Mouse (Mus musculus): ENCODE data around the gene Rprd2. TPM values are rescaled to one million over a fixed set of nuclear protein-coding genes. Genes with fewer than 3 reads are reported as not detected.

Rprd2 gene
- total and polyA plus RNA-seq, 3 experiments, result 8.4 to 16.2 (median 12.5) TPM

GRCm38 (mm10) chr3:95754345-95755206, 64.1 kb downstream of the Rprd2 start (continued):
- TF ChIP-seq USF1 (IDR thresholded peaks at IDR 0.05; ENCODE audit: low read depth, low read length) (no peak), ZMIZ1 (IDR thresholded peaks at IDR 0.05; ENCODE audit: low read depth, low read length) (peak; percentile 87), ZC3H11A (IDR thresholded peaks at IDR 0.05; ENCODE audit: low read depth, low read length) (no peak), MYC (IDR thresholded peaks at IDR 0.05; ENCODE audit: low read depth, low read length) (peak; percentile 88), SIN3A (IDR thresholded peaks at IDR 0.05; ENCODE audit: low read length) (peak; percentile 90), ZKSCAN1 (IDR thresholded peaks at IDR 0.05; ENCODE audit: borderline replicate concordance, low read depth, low read length) (no peak), IRF4 (IDR thresholded peaks at IDR 0.05; ENCODE audit: low read depth, low read length) (peak; percentile 88; the same call in 1 of the 2 replicates), ZNF384 (IDR thresholded peaks at IDR 0.05; ENCODE audit: low read depth, low read length) (peak; percentile 31), UBTF (IDR thresholded peaks at IDR 0.05; ENCODE audit: low read depth, low read length) (0 out of 2 replicates have a peak, but pooled peaks have one; percentile 42), GABPA (IDR thresholded peaks at IDR 0.05; ENCODE audit: insufficient replicate concordance, low read depth, low read length) (no peak; the same call in 1 of the 2 replicates), TBP (conservative IDR thresholded peaks at IDR 0.05; ENCODE audit: low read depth, low read length) (peak; percentile 70), RAD21 (IDR thresholded peaks at IDR 0.05; ENCODE audit: low read depth, low read length) (no peak), RCOR1 (conservative IDR thresholded peaks at IDR 0.05; ENCODE audit: low read depth, low read length) (no peak), USF2 (conservative IDR thresholded peaks at IDR 0.05; ENCODE audit: low read depth, low read length) (no peak), MAZ (IDR thresholded peaks at IDR 0.05; ENCODE audit: low read depth, low read length) (peak; percentile 92), KAT2A (IDR thresholded peaks at IDR 0.05; ENCODE audit: insufficient replicate concordance, low read length) (peak; percentile 85; the same call in 1 of the 2 replicates)

GRCm38 (mm10) chr3:95752935-95753334, 65.7 kb downstream of the Rprd2 start:
- dilution Hi-C loops (cut with MboI; ENCODE audit: extremely low pct_ligation_motif_present, extremely low pct_unique_long_range_greater_than_20kb, low sequenced_read_pairs), result no loop called here

More at GRCm38 (mm10) chr3:95752935-95753334, 65.7 kb downstream of the Rprd2 start:
- no peak for DNase-seq (ENCODE audit: extremely low read depth)
- no peak overlapping the region for H3K4me3 ChIP-seq (replicated peaks in 1 of 3; ENCODE audit: low read depth in 2 of 3, low read length in 2 of 3, poor library complexity in 1 of 3)
- in situ Hi-C loops (cut with MboI; ENCODE audit: low pct_ligation_motif_present, low pct_unique_long_range_greater_than_20kb, low sequenced_read_pairs), result loop anchor here (25.0 kb wide), 1 partner anchor 241 kb away; no protein-coding TSS in a partner anchor
- no peak overlapping the region for H3K27ac ChIP-seq (ENCODE audit: insufficient read depth, low read depth)
- no peak overlapping the region for H3K4me2 ChIP-seq (ENCODE audit: insufficient read depth, low read depth, poor library complexity, severe bottlenecking)
- H3K9me3 ChIP-seq (replicated peaks; ENCODE audit: low read length), result no peaks in the 10 kb centered on the region
- no peak overlapping the region for H3K9ac ChIP-seq (ENCODE audit: insufficient read depth, low read depth)
- peaks cover 50 to 51% of the 10 kb centered on the region in 2 experiments for H3K36me3 ChIP-seq (replicated peaks in 1 of 2; ENCODE audit: control insufficient read depth in 1 of 2, insufficient read depth in 1 of 2, low read length in 1 of 2)
- peaks cover 5 to 18% of the 10 kb centered on the region in 2 experiments for H3K4me1 ChIP-seq (ENCODE audit: control insufficient read depth in 1 of 2, insufficient read depth in 2 of 2)
- peaks cover 17% of the 10 kb centered on the region for H3K79me2 ChIP-seq (replicated peaks; ENCODE audit: control insufficient read depth, extremely low read depth, insufficient read depth, poor library complexity, severe bottlenecking)
- TF ChIP-seq PAX5 (IDR thresholded peaks at IDR 0.05; ENCODE audit: low read length) (no peak), POLR2AphosphoS2 (IDR thresholded peaks at IDR 0.05; ENCODE audit: low read depth, low read length) (no peak), EP300 (IDR thresholded peaks at IDR 0.05; ENCODE audit: low read length) (no peak), CTCF (conservative IDR thresholded peaks at IDR 0.05 in 1 of 2, IDR thresholded peaks at IDR 0.05 in 1 of 2; ENCODE audit: low read depth in 2 of 2, low read length in 2 of 2) (no peak), TCF12 (IDR thresholded peaks at IDR 0.05; ENCODE audit: low read depth, low read length) (no peak), NELFE (IDR thresholded peaks at IDR 0.05; ENCODE audit: low read depth, low read length) (no peak), JUND (conservative IDR thresholded peaks at IDR 0.05; ENCODE audit: low read depth, low read length) (no peak)
- no peaks in the 10 kb centered on the region for H3K27me3 ChIP-seq (replicated peaks)

All from CH12.LX (cell line).